Mouse (Mus musculus): ENCODE measurements at regions not wholly inside any gene's neighbourhood (a gene's known extent, or its start where the extent isn't known, plus 50 kb on each side); places are given as distances from the start of the nearest gene placed in this dataset.

- 64% methylated on average over 6 of the region's 6 CpGs for whole genome bisulfite sequencing (ENCODE audit: insufficient replicate concordance)
- TF ChIP-seq EP300 (IDR thresholded peaks at IDR 0.05; ENCODE audit: low read depth) (no peak), CTCF (IDR thresholded peaks at IDR 0.05; ENCODE audit: low read depth) (no peak)
- no peaks in the 10 kb centered on the region for H3K27me3 ChIP-seq (ENCODE audit: control insufficient read depth, insufficient read depth, low read length)
- H3K9ac ChIP-seq (replicated peaks) = no peak overlapping the region
- DNase-seq (ENCODE audit: low read depth in 3 of 3, low spot score in 3 of 3) (no peak), ATAC-seq (ENCODE audit: insufficient read depth) (no peak)
- H3K36me3 ChIP-seq (replicated peaks; ENCODE audit: control insufficient read depth, insufficient read depth, low read depth) = no peaks in the 10 kb centered on the region
- no peak overlapping the region for H3K4me3 ChIP-seq (ENCODE audit: insufficient read depth in 1 of 2, low read depth in 2 of 2, low read length in 2 of 2)
- no peak overlapping the region for H3K4me2 ChIP-seq (ENCODE audit: low read depth)
- no peaks in the 10 kb centered on the region; a peak in 1 of 4 replicates for H3K4me1 ChIP-seq (replicated peaks; ENCODE audit: control insufficient read depth in 2 of 2, insufficient read depth in 2 of 2, low read length in 1 of 2)
- H3K27ac ChIP-seq = no peak overlapping the region
- H3K9me3 ChIP-seq (ENCODE audit: control insufficient read depth, low read length) = no peaks in the 10 kb centered on the region
Observed at GRCm38 (mm10) chr4:89000200-89000599, 120.2 kb upstream of the Ifne start.

GRCm38 (mm10) chr4:88998286-88998685, 118.3 kb upstream of the Ifne start:
- TF ChIP-seq EP300 (IDR thresholded peaks at IDR 0.05; ENCODE audit: low read depth) (no peak), CTCF (IDR thresholded peaks at IDR 0.05; ENCODE audit: low read depth) (no peak)
- 63% methylated on average over 5 of the region's 5 CpGs for WGBS (ENCODE audit: insufficient replicate concordance)
- no peak for DNase-seq (ENCODE audit: low read depth in 3 of 3, low spot score in 3 of 3)
- Histone ChIP-seq H3K4me1 (replicated peaks; ENCODE audit: control insufficient read depth in 2 of 2, insufficient read depth in 2 of 2, low read length in 1 of 2) (no peaks in the 10 kb centered on the region; a peak in 1 of 4 replicates), H3K4me3 (ENCODE audit: insufficient read depth in 1 of 2, low read depth in 2 of 2, low read length in 2 of 2) (no peak overlapping the region), H3K36me3 (replicated peaks; ENCODE audit: control insufficient read depth, insufficient read depth, low read depth) (no peaks in the 10 kb centered on the region), H3K27ac (no peak overlapping the region), H3K9ac (replicated peaks) (no peak overlapping the region), H3K27me3 (ENCODE audit: control insufficient read depth, insufficient read depth, low read length) (no peaks in the 10 kb centered on the region), H3K4me2 (ENCODE audit: low read depth) (no peak overlapping the region), H3K9me3 (ENCODE audit: control insufficient read depth, low read length) (no peaks in the 10 kb centered on the region)
- no peak for ATAC-seq (ENCODE audit: insufficient read depth)

GRCm38 (mm10) chr4:88995129-88995919, 115.3 kb upstream of the Ifne start:
- Histone ChIP-seq H3K4me2 (ENCODE audit: low read depth) (no peak overlapping the region), H3K27me3 (ENCODE audit: control insufficient read depth, insufficient read depth, low read length) (no peaks in the 10 kb centered on the region), H3K27ac (no peak overlapping the region), H3K4me3 (ENCODE audit: insufficient read depth in 1 of 2, low read depth in 2 of 2, low read length in 2 of 2) (no peak overlapping the region), H3K9ac (replicated peaks) (no peak overlapping the region), H3K9me3 (ENCODE audit: control insufficient read depth, low read length) (no peaks in the 10 kb centered on the region), H3K36me3 (replicated peaks; ENCODE audit: control insufficient read depth, insufficient read depth, low read depth) (no peaks in the 10 kb centered on the region), H3K4me1 (replicated peaks; ENCODE audit: control insufficient read depth in 2 of 2, insufficient read depth in 2 of 2, low read length in 1 of 2) (no peaks in the 10 kb centered on the region; a peak in 1 of 4 replicates)
- WGBS (ENCODE audit: insufficient replicate concordance) = 47% methylated on average over 5 of the region's 5 CpGs
- DNase-seq (ENCODE audit: low read depth in 3 of 3, low spot score in 3 of 3) (no peak), ATAC-seq (ENCODE audit: insufficient read depth) (no peak)
- TF ChIP-seq CTCF (IDR thresholded peaks at IDR 0.05; ENCODE audit: low read depth) (no peak), EP300 (IDR thresholded peaks at IDR 0.05; ENCODE audit: low read depth) (no peak)

DNA sequence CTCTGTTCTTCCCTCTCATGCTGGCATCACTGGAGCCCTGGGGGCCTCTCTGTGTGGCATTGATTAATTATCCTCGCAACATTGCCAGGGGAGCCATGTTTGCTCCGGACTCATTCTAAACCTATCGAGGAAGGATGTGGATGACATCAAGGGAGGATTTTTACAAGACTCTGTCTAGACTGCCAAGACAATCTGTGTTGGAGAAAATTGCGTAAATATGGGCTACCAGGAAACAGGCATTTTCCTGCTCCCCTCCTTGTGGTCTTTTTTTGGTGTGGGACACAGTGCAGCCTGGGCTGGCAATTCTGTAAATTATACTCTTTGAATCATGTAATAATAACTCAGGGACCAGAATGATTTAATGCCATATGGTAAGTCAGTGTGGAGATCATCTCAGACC, 114.5 kb upstream of the Ifne start:
- no peak for TF ChIP-seq EP300 (IDR thresholded peaks at IDR 0.05; ENCODE audit: low read depth)
- no peak for TF ChIP-seq CTCF (IDR thresholded peaks at IDR 0.05; ENCODE audit: low read depth)
- Histone ChIP-seq H3K4me3 (ENCODE audit: insufficient read depth in 1 of 2, low read depth in 2 of 2, low read length in 2 of 2) (no peak overlapping the region), H3K9ac (replicated peaks) (no peak overlapping the region), H3K9me3 (ENCODE audit: control insufficient read depth, low read length) (no peaks in the 10 kb centered on the region), H3K27ac (no peak overlapping the region), H3K4me1 (replicated peaks; ENCODE audit: control insufficient read depth in 2 of 2, insufficient read depth in 2 of 2, low read length in 1 of 2) (no peaks in the 10 kb centered on the region; a peak in 1 of 4 replicates), H3K4me2 (ENCODE audit: low read depth) (no peak overlapping the region), H3K27me3 (ENCODE audit: control insufficient read depth, insufficient read depth, low read length) (no peaks in the 10 kb centered on the region), H3K36me3 (replicated peaks; ENCODE audit: control insufficient read depth, insufficient read depth, low read depth) (no peaks in the 10 kb centered on the region)
- WGBS (ENCODE audit: insufficient replicate concordance) = 38% methylated on average over 4 of the region's 4 CpGs
- no peak for DNase-seq (ENCODE audit: low read depth in 3 of 3, low spot score in 3 of 3)
- ATAC-seq (ENCODE audit: insufficient read depth) = no peak

- no peak overlapping the region for H3K9ac ChIP-seq (replicated peaks)
- H3K4me2 ChIP-seq (ENCODE audit: low read depth) = no peak overlapping the region
- H3K4me3 ChIP-seq (ENCODE audit: insufficient read depth in 1 of 2, low read depth in 2 of 2, low read length in 2 of 2) = no peak overlapping the region
- no peak for DNase-seq (ENCODE audit: low read depth in 3 of 3, low spot score in 3 of 3)
- 42% methylated on average over 2 of the region's 2 CpGs for WGBS (ENCODE audit: insufficient replicate concordance)
- no peaks in the 10 kb centered on the region; a peak in 1 of 4 replicates for H3K4me1 ChIP-seq (replicated peaks; ENCODE audit: control insufficient read depth in 2 of 2, insufficient read depth in 2 of 2, low read length in 1 of 2)
- peak; percentile 32; the same call in 1 of the 2 replicates for TF ChIP-seq EP300 (IDR thresholded peaks at IDR 0.05; ENCODE audit: low read depth)
- no peak for TF ChIP-seq CTCF (IDR thresholded peaks at IDR 0.05; ENCODE audit: low read depth)
- H3K36me3 ChIP-seq (replicated peaks; ENCODE audit: control insufficient read depth, insufficient read depth, low read depth) = no peaks in the 10 kb centered on the region
- H3K27ac ChIP-seq = no peak overlapping the region
- peak; percentile 26; the same call in 1 of the 2 replicates for ATAC-seq (ENCODE audit: insufficient read depth)
- H3K27me3 ChIP-seq (ENCODE audit: control insufficient read depth, insufficient read depth, low read length) = no peaks in the 10 kb centered on the region
- no peaks in the 10 kb centered on the region for H3K9me3 ChIP-seq (ENCODE audit: control insufficient read depth, low read length)
Observed at GRCm38 (mm10) chr4:88992498-88992897, 112.5 kb upstream of the Ifne start.
